Mouse (Mus musculus): ENCODE measurements around the gene Urm1.
"Not testable (repeated sequence)": the region's sequence is repeated elsewhere in the genome, so short reads cannot be mapped to it uniquely, and the experiment has no call there.

Urm1 gene

GRCm38 (mm10) chr2:29865125-29865524 lies 45.2 kb downstream of the Urm1 start:
- DNase-seq (ENCODE audit: low spot score), result no peak

GRCm38 (mm10) chr2:29868949-29869645 lies 49.2 kb downstream of the Urm1 start, which contains the start of gene Cercam:
TSS of gene Cercam (plus strand) at chr2:29869164.
- peak; percentile 77 for DNase-seq (ENCODE audit: low spot score)

GRCm38 (mm10) chr2:29869646-29870451 lies 50.0 kb downstream of the Urm1 start:
- DNase-seq (ENCODE audit: low spot score), result no peak

- no peak for DNase-seq (ENCODE audit: low spot score)
Observed at GRCm38 (mm10) chr2:29872581-29873295, 52.9 kb downstream of the Urm1 start.

GRCm38 (mm10) chr2:29873801-29874200 lies 53.9 kb downstream of the Urm1 start:
- DNase-seq (ENCODE audit: low spot score), result no peak

DNA sequence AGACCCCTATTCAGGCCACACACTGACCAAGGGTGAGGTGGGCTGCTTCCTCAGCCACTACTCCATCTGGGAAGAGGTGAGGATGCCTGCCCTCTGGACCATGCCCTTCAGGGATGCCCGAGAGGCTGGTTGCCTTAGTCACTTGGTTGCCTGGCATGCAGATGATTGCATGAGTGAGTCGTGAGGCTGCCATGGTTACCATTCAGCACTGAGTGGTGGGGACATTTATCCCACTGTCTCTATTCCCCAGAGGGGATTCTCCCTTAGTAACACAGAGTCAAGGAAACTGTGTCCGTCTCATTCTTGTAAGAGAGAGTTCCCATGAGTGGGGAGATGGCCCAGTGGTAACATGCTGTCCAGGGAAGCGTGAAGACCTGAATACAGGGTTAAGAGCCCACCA lies 58.2 kb downstream of the Urm1 start:
- DNase-seq (ENCODE audit: low spot score), result no peak

GRCm38 (mm10) chr2:29879191-29879590 lies 59.3 kb downstream of the Urm1 start:
- DNase-seq (ENCODE audit: low spot score), result no peak

DNA sequence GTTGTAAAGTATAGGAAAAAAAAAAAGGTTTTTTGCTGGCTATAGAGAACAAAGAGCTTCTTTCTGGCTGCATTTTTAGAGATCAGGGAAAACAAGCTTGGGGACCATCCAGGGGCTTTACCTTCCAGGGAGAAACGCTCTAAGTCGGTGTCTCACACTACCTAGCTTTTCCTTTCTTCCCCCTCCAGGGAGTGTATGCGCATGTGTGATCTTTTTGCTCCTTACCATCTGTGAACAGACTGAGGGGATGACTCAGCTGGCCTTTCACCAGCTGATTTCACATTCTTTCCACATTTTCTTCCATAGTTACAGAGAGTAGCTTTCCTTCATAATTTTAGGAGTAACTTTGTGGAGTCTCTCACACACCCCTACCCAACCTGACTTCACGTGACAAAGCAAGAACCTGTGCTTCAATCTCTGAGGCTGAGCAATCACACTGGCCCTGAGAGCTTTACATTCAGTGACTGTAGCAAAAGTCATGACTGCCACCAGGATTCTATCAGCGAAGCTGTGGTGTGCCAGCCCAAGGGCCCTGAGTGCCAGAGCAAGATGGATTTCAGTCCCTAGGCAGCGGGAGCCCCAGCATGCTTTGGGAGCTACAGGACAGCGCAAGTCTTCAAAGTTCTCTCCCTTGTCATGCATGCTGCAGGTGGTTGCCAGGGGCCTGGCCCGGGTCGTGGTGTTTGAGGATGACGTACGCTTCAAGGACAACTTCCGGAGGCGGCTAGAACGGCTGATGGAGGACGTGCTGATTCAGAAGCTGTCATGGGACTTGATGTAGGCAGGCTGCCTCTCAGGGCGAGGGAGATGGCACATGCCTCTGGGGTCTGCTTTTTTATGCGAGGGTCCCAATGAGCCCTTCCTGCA lies 60.3 kb downstream of the Urm1 start:
- no peak for DNase-seq (ENCODE audit: low spot score)

DNA sequence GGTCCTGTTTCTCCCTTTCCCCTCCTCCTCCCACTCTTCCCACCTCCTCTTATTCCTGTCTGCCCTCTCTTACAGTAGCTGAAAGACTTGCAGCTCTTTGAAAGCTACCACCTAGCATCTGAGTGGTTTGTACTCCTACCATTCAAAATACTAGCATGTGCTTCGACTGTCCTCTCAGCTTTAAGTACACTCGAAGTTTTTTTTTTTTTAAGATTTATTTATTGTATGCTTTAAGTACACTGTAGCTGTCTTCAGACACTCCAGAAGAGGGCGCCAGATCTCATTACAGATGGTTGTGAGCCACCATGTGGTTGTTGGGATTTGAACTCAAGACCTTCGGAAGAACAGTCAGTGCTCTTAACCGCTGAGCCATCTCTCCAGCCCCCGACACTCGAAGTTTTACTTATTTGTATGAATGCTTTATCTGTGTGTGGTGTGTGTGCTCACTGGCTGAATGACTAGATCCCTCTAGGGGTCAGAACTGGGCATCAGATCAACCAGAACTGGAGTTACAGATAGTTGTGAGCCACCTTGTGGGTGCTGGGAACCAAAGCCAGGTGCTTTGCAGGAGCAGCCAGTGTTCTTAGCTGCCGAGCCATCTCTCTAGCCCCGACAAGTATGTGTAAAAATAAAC lies 66.9 kb downstream of the Urm1 start:
- DNase-seq (ENCODE audit: low spot score), result not testable (repeated sequence)

- DNase-seq (ENCODE audit: low spot score), result peak; percentile 100
Observed at GRCm38 (mm10) chr2:29889066-29889944, 69.4 kb downstream of the Urm1 start, which contains the start of gene Odf2. TSS of gene Odf2 (plus strand) at chr2:29889221.

- DNase-seq (ENCODE audit: low spot score), result peak; percentile 86
Observed at GRCm38 (mm10) chr2:29889991-29890833, 70.3 kb downstream of the Urm1 start.

DNA sequence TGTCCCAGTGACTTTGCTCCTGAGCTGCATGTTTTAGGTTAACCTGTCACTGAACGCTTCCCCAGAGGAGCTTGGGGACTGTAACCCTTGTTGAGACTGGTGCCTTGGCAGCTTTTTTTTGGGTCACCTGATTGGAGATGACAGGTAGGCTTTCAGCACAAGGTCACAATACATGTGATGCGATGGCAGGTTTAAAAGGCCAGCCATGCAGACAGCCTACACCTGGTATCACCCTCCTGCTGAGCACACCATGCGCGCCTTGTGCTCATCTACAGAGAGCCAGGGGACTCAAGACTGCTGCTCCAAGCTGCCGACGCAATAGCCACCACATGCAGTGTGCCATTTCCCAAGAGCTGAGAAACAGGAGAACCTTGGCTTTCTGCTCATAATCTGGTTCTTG lies 71.9 kb downstream of the Urm1 start:
- no peak for DNase-seq (ENCODE audit: low spot score)
